Mouse (Mus musculus) olfactory bulb, adult 2 months (tissue): Measurements from ENCODE around the gene March11.

Source experiments
- CTCF ChIP-seq: fragments of 200-500 bp; IDR thresholded peaks from 2 replicates; pipeline ENCODE4 v1.5.1; 2012; ENCODE audit warnings: low read depth, mild to moderate bottlenecking, low read length, moderate library complexity; ENCODE audit not compliant: insufficient read depth
- POLR2A ChIP-seq: fragments of 200-500 bp; IDR thresholded peaks from 2 replicates; pipeline ENCODE4 v1.6.1; 2012; ENCODE audit warnings: mild to moderate bottlenecking, low read depth, low read length, moderate library complexity; ENCODE audit not compliant: insufficient read depth

DNA sequence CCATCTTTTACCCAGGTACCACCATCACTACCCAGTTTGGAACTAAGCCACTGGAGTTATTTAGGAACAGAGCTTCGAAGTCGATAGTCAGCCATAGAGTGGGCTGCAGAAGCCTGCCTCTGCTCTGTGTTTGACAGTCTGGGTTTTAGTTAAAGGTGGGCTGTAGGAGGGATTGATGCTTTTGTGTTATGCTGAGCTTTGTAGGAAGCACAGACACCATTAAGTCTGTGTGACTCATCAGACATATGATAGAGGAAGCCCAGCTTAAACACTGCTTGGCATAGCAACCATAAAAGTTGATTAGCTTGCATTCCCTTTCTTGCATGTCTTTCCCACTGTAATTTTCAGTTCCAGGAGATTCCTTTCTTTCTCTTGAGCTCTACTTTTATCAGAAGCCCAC is 87.7 kb downstream of the March11 start:
- TF ChIP-seq CTCF (no peak), POLR2A (no peak)
